Mouse (Mus musculus) layer of hippocampus, adult 8-10 months (tissue): ENCODE results near the gene Tmem179b. TPM values are rescaled to one million over a fixed set of nuclear protein-coding genes. Genes with fewer than 3 reads are reported as not detected.

Source experiments
- DNase-seq, 2 experiments: peaks; one replicate each; pipeline ENCODE4 v3.0.0; 2022; ENCODE audit warnings: low spot score in 2 of 2
- total RNA-seq, 4 experiments: library from RNA; stranded (reverse); gene quantifications; 2 replicates each; pipeline ENCODE4 v1.2.4; 2022

Gene Tmem179b
- total RNA-seq = 10 to 100 TPM; 10.1 to 17.5 (median 13.1) TPM

DNA sequence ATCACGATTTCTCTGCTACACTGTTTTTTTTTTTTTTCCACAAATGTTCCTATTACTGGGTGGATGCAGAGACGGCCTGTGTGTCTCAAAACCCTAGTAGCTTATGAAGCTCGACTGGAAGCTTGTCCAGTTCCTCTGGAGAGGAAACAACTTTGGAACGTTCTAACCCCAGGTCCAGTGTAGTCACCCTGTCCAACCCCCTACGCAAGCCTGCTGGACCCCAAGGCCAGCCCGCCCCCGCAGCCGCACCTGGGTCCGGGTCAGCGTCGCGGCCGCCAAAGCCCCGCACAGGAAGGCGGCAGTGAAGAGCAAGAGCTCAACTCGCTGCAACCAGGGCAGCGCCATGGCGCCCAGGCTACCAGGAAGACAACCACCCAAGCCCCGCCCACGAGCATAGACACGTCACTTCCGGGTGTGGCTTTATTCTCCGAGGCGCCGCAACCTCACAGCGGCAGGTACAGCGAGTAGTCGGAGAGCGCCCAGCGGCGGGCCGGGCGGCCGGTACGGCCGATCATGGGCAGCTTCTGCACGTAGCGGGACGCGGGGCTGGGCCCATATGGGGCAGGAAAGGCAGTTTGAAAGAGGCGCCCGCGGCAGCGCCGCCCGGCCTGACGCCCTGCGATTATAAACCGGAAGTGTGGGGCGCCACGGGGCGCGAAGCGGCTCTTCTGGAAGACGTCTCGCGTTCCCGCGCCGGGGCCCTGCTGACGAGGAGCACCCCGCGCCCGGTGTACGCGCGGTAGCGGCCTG, at the start of gene Tmem179b:
Tmem179b (minus strand) TSS at position 382 of the 750 bp plus-strand sequence.
- DNase-seq = peak; percentile 94 to 95

GRCm38 (mm10) chr19:8822696-8823095, 48.4 kb upstream of the Tmem179b start:
- DNase-seq = no peak

GRCm38 (mm10) chr19:8821146-8821545, 46.9 kb upstream of the Tmem179b start:
- no peak for DNase-seq

GRCm38 (mm10) chr19:8820424-8820956, 46.2 kb upstream of the Tmem179b start:
- no peak for DNase-seq

DNA sequence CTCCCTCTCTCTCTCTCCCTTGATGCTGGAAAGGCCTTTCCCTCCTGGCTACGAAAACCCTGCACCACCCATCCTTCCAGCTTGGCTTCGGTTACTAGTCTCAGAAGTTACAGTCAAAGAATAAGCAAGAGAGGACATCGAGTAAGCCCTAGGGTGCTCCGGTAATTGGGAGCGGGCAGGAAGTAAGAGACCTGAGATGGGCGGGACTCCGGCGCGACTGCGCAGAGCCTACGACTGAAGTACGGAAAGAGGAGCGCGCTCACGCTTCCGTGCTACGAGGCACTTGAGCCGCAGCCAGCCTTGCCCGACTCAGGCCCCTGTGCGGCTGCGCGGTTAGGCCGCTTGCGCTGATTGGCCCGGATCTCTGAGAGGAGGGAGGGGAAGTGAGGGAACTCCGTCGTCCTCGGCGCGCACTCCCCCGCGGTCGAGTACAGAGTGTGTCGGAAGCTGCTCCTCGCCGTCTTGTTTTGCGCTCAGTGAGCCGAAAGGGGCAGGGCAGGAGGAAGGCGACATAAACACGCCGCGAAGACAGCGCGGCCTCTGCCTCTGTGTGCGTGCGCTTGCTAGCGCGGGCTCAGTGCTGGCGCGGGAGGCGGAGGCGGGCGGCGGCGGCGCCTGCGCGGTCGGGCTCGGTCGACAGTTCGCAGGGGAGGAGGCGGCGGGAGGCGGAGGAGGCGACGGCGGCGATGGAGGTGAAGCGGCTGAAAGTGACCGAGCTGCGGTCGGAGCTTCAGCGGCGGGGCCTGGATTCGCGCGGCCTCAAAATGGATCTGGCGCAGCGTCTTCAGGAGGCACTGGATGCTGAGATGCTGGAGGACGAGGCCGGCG, 45.5 kb upstream of the Tmem179b start, which contains the start of gene Hnrnpul2:
Hnrnpul2 (plus strand) TSS at position 415 of the 828 bp plus-strand sequence.
- peak; percentile 98 to 99 for DNase-seq

GRCm38 (mm10) chr19:8818801-8819595, 44.7 kb upstream of the Tmem179b start, which contains the start of gene Ttc9c:
TSS of gene Ttc9c (minus strand) at chr19:8819333.
- DNase-seq = peak; percentile 97 to 98

DNA sequence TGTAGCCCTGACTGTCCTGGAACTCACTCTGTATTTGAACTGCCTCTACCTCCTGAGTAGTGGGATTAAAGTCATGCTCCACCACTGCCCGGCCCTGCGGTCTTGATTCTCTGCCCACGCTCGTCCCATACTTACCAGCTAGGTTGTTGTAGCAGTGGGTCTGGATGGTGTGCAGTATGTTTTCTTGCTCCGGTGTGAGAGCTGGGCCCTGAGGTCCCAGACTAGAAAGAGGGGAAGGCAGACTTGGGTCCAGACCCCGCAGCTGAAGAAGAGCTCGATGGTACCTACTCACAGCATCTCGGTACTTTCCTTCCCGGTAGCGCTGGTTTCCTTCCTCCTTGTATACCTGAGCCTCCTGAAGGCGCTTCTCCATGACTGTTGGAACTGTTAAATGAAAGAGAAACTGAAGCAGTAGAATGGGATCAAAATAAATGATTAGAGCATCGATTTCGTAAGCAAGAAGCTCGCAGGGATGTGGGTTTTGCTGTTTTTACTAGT, 44.1 kb upstream of the Tmem179b start:
- DNase-seq = no peak

DNA sequence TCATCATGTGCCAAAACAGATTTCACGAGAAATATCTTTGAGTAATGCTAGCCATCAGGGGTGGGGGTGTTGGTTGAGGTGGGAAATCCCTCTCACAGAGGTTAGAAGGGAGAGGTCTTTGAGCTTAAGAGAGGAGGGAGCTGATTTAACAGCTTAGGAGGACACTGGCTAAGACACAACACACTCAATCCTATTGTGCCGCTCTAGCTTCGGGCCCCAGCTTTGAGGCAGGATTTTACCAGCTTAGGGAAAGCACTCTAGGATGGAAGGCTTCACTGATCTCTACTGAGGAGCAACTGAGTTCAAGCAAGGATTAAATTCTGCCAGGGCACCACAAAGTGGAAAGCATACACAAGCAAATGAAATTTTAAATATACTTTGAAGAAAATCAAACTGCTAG, 42.7 kb upstream of the Tmem179b start:
- DNase-seq = no peak

DNA sequence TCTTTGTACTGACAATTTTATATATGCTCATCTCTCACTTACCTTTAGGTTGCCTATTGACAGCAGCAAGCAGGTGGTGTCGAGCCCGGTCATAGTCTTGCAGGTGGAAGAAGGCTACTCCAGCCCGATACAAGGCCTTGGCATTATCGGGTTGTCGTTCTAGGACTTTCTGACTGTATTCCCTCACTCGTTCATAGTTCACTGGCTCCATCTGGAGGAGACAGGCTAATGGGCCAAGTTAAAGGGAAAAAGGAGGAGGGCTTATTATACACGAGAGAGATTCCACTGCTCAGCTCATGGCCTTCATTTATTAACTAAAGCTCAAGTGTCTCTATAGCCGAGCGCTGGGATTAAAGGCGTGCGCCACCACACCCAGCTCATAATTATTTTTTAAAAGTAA, 41.5 kb upstream of the Tmem179b start:
- DNase-seq = no peak

DNA sequence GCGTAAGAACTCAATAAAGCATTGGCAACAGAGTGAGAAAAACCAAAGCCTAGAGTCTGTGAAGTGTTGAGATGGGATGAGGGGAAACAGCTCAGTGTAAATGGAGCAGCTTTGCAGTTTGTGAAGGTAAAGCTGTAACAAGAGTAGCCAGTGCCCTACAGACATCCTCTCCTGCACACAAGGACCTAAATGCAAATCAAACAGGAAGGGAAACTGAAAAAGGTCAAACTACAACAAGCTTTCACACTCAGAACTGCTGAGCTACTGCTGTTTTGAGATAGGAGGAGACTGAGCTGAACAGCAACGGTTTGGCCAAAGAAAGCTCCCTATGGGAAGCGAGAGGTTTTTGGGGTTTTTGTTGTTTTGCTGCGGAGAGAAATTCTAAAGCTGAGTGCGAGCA, 32.5 kb upstream of the Tmem179b start:
- DNase-seq = no peak

DNA sequence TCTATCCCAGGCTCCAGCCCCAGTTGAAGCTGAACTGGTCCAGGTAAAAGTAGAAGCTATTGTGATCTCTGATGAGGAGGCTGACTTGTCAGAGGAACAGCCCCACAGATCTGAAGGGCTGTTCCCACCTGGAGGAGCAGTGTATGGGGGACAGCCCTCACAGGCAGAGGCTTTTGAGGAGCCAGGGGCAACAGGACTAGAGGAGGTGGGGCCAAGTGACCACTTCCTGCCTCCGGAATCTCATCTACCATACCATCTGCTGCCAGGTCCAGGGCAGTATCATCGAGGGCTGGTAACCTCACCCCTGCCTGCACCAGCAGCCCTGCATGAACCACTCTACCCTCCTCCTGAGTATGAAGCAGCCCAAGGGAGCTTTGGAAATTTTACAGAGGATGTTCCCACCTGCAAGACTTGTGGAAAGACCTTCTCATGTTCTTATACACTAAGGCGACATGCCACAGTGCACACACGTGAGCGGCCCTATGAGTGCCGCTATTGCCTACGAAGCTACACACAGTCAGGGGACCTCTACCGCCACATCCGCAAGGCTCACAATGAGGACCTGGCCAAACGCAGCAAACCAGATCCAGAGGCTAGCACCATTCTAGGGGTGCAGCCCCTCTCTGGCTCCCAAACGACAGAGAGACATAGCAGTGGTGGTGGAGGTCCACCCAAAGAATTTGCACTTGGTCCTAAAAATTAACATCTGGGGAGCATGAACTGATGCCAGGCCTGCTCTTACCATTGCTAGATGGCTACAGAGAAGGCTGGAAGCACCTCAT, 29.8 kb upstream of the Tmem179b start:
- no peak for DNase-seq

DNA sequence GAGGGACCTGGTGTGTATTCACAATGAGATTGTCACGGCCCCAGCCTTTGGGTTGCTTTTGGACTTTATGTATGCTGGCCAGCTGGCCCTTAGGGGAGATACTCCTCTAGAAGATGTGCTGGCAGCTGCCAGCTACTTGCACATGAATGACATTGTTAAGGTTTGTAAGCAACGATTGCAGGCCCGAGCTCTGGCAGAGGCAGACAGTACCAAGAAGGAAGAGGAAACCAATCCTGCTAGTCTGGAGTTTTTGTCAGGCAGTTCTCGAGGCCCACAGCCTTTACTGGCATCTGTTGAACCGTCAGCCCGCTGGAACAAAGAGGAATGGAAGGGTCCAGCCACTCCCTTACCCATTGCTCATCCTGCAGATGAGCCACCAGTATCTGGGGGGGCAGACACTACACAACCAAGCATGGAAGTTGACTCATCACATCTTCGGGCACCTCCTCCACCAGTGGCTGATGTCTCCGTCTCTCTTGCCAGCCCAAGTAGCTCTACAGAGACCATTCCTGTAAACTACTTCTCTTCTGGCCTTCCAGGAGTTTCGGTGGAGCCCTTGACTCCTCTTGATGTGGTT, 29.0 kb upstream of the Tmem179b start:
- no peak for DNase-seq

DNA sequence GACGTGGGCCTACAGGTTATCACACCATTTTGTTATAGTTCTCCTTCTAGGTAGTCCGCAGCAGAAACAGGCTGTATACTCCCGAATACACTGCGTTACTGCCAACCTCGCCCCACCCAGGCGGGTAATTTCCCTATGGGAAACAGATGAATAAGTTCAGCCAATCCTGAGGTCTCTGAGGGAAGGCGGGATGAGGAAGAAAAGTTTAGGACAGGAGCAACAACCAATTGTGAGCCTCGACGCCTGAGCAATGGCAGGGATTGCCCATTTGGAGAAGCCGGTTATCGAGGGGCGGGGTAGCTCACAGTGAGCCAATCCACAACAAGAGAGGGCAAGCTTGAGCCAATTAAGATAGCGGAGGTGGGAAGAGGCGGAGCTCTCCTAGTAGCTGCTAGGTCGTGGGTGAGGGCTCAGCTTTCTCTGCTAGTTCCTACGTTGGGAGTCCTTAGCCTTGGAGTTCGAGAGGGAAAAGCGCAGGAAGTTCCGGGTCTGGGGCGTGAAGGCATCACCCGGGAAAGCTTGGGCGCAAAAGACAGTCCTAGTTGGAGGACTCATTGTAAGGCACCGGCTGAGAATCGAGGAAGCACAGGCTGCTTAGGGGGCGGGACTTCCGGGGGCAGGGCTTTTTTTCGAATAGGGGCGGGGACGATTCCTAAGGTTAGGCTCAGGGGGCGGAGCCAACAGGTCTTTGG, 28.0 kb upstream of the Tmem179b start, which contains the start of gene Zbtb3:
Zbtb3 (plus strand) TSS at position 426 of the 692 bp plus-strand sequence.
- DNase-seq = peak; percentile 96 to 98

GRCm38 (mm10) chr19:8798947-8799315, 24.7 kb upstream of the Tmem179b start:
- no peak for DNase-seq

GRCm38 (mm10) chr19:8798264-8798946, 24.1 kb upstream of the Tmem179b start, which contains the start of gene Polr2g:
TSS of gene Polr2g (minus strand) at chr19:8798577.
- peak; percentile 88 to 89 for DNase-seq

DNA sequence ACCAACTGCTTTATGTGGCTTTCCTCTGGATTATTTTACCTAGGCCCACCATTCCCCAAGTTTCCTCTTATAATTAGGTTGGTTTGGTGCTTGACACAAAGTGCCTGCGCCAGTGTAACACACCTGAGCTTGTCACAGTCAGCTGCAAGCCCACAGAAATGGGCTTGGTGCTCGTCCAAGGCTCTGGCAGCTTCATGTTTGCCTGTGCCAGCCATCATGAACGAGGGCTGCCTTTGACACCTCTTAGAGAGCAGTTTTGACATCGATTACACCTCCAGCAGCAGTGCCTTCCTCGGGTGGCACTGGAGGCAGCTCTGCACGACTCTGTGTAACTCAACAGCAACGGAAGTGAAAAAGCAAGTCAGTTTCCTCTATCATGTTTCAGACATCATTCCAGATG, 15.9 kb upstream of the Tmem179b start:
- no peak for DNase-seq

GRCm38 (mm10) chr19:8789171-8789570, 14.9 kb upstream of the Tmem179b start:
- DNase-seq = peak in 1 of 2 experiments; percentile 43

- DNase-seq = no peak
Observed at GRCm38 (mm10) chr19:8788521-8788920, 14.3 kb upstream of the Tmem179b start.
